Mouse (Mus musculus): ENCODE results near the gene 1700012B07Rik. TPM values are rescaled to one million over a fixed set of nuclear protein-coding genes. Genes with fewer than 3 reads are reported as not detected.

1700012B07Rik gene
- total and polyA plus RNA-seq, 3 experiments, result not detected

DNA sequence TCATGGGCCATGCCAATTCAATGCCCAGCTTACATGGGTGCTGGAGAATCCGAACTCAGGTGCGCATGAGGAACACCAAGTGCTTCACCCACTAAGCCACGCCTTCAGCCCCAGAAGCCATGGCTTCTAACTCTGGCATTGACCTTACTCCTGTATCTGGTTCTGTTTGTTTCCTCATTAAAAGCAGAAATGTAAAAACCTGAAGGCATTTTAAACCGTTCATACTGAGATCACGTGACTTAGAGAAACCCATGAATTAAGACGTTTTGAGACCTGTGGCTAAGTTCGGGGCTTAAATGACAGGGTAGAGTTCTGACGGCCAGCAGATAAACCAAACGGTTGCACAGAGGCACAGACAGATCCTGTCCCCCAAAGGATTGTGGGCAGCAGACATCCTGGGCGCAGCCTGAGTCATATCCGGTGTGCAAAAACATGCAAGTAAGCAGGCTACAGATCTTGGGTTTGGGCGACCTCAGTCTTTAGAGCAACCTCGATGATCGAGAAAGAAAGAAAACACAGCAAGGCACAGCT lies 32.2 kb upstream of the 1700012B07Rik start (continued):
- TF ChIP-seq SIN3A (IDR thresholded peaks at IDR 0.05; ENCODE audit: low read length) (peak; percentile 90), MAFK (IDR thresholded peaks at IDR 0.05; ENCODE audit: borderline replicate concordance, low read depth, low read length) (no peak; the same call in 1 of the 2 replicates), MAZ (IDR thresholded peaks at IDR 0.05; ENCODE audit: low read depth, low read length) (peak; percentile 73), CHD1 (IDR thresholded peaks at IDR 0.05; ENCODE audit: low read depth, low read length) (no peak), EP300 (IDR thresholded peaks at IDR 0.05; ENCODE audit: low read depth in 1 of 2, low read length in 2 of 2) (peak; percentile 94 to 97), CHD2 (IDR thresholded peaks at IDR 0.05; ENCODE audit: low read length) (no peak), BHLHE40 (IDR thresholded peaks at IDR 0.05; ENCODE audit: borderline replicate concordance, low read depth, low read length) (peak; percentile 90), POLR2AphosphoS2 (IDR thresholded peaks at IDR 0.05; ENCODE audit: low read length) (peak; percentile 68; the same call in 1 of the 2 replicates), GATA1 (IDR thresholded peaks at IDR 0.05; ENCODE audit: low read depth, low read length) (peak; percentile 90), GABPA (IDR thresholded peaks at IDR 0.05; ENCODE audit: low read depth, low read length) (no peak), CTCF (IDR thresholded peaks at IDR 0.05 in 2 of 3, conservative IDR thresholded peaks at IDR 0.05 in 1 of 3; ENCODE audit: control insufficient read depth in 1 of 3, insufficient read depth in 1 of 3, low read depth in 2 of 3, low read length in 3 of 3, poor library complexity in 1 of 3, severe bottlenecking in 1 of 3) (no peak), JUND (IDR thresholded peaks at IDR 0.05; ENCODE audit: low read depth, low read length) (peak; percentile 89), POLR2AphosphoS5 (IDR thresholded peaks at IDR 0.05; ENCODE audit: borderline replicate concordance, low read depth, low read length) (no peak), TAL1 (IDR thresholded peaks at IDR 0.05; ENCODE audit: low read length) (peak; percentile 74), SMC3 (IDR thresholded peaks at IDR 0.05; ENCODE audit: low read depth, low read length) (peak; percentile 25; the same call in 1 of the 2 replicates), MEF2A (IDR thresholded peaks at IDR 0.05; ENCODE audit: extremely low read depth, insufficient replicate concordance, low read depth, low read length, poor library complexity, severe bottlenecking) (no peak), ETS1 (IDR thresholded peaks at IDR 0.05; ENCODE audit: low read depth, low read length) (peak; percentile 91), RCOR1 (IDR thresholded peaks at IDR 0.05; ENCODE audit: low read depth, low read length) (peak; percentile 46)

GRCm38 (mm10) chr11:109859441-109859840 lies 31.6 kb upstream of the 1700012B07Rik start:
- peak; percentile 62 for DNase-seq (ENCODE audit: low read depth, low spot score)
- peak overlapping the region; percentile 98 for H3K27ac ChIP-seq (ENCODE audit: control insufficient read depth, low read depth, low read length)
- peak overlapping the region; percentile 49 to 55 for H3K4me3 ChIP-seq (ENCODE audit: control insufficient read depth in 1 of 2, insufficient read depth in 1 of 2, low read depth in 2 of 2, low read length in 2 of 2)
- peaks cover 0 to 9% of the 10 kb centered on the region in 2 experiments; a peak in 2 of 4 replicates for H3K36me3 ChIP-seq (ENCODE audit: control insufficient read depth in 1 of 2, insufficient read depth in 2 of 2, low read length in 2 of 2)
- TF ChIP-seq POLR2A (IDR thresholded peaks at IDR 0.05; ENCODE audit: control insufficient read depth in 1 of 2, insufficient read depth in 1 of 2, low read depth in 1 of 2, low read length in 2 of 2, poor library complexity in 1 of 2) (0 out of 4 replicates have a peak, but pooled peaks of 1 of the 2 experiments have one; percentile 3), CTCF (IDR thresholded peaks at IDR 0.05 in 2 of 3, conservative IDR thresholded peaks at IDR 0.05 in 1 of 3; ENCODE audit: control insufficient read depth in 1 of 3, insufficient read depth in 1 of 3, low read depth in 2 of 3, low read length in 3 of 3, poor library complexity in 1 of 3, severe bottlenecking in 1 of 3) (no peak)
- no peaks in the 10 kb centered on the region for H3K79me2 ChIP-seq (ENCODE audit: control insufficient read depth, insufficient read depth, low read length, poor library complexity)
- H3K27me3 ChIP-seq (ENCODE audit: control insufficient read depth in 1 of 2, insufficient read depth in 2 of 2, low read length in 2 of 2), result no peaks in the 10 kb centered on the region
- H3K4me1 ChIP-seq (ENCODE audit: control insufficient read depth in 1 of 2, insufficient read depth in 2 of 2, low read length in 2 of 2), result peaks cover 0 to 10% of the 10 kb centered on the region in 2 experiments; a peak in 2 of 4 replicates
- H3K9me3 ChIP-seq (replicated peaks; ENCODE audit: insufficient read depth, low read length), result no peaks in the 10 kb centered on the region
- H3K9ac ChIP-seq (ENCODE audit: control insufficient read depth, low read depth, low read length, poor library complexity, severe bottlenecking), result peak overlapping the region; percentile 74
